Mouse (Mus musculus) spleen, postnatal 36 days (tissue): ENCODE results near the gene Cd8a.
"Not testable (repeated sequence)": the region's sequence is repeated elsewhere in the genome, so short reads cannot be mapped to it uniquely, and the experiment has no call there.

Source experiments
- DNase-seq, 2 experiments: peaks; one replicate each; pipeline ENCODE4 v3.0.0; 2022; ENCODE audit warnings: low spot score in 2 of 2, mixed read lengths in 1 of 2

Gene Cd8a

DNA sequence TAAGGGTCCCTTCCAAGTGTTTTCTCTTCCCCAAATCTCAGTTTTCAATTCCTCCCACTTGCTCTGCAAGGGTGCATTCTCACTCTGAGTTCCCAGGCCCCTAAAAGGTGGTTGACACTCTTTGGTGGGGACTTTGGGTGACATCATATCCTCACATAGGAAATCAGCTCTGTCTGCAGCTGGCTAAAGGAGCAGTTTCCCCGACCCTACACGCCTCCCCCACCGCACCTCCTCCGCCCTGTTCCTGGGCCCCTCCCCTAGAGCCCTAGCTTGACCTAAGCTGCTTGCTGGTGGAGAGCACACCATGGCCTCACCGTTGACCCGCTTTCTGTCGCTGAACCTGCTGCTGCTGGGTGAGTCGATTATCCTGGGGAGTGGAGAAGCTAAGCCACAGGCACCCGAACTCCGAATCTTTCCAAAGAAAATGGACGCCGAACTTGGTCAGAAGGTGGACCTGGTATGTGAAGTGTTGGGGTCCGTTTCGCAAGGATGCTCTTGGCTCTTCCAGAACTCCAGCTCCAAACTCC, at the start of gene Cd8a:
TSS of gene Cd8a (plus strand) at position 179 of the 527 bp plus-strand sequence.
- DNase-seq, result peak; percentile 16 to 30

DNA sequence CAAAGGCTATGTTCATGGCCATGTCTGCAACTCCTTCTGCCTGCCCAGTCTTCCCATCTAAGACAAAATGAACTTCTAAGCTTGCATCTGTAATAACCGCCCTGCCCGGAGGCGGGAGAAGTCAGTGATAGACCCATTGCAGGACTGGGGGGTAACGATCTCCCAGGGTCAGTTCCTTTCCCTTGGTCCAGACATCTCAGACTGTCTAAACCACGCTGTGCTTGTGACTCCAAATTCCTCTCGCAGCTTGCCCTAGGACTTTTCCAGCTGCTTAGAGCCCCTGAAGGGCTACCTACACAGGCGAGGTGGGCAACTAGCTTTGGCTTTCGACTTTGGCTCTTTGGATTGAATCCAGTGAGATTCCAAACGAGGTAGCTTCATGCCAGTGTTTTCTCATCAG, 48.4 kb upstream of the Cd8a start:
- no peak for DNase-seq

- no peak for DNase-seq
Measured at GRCm38 (mm10) chr6:71329881-71330280, 43.3 kb upstream of the Cd8a start.

DNA sequence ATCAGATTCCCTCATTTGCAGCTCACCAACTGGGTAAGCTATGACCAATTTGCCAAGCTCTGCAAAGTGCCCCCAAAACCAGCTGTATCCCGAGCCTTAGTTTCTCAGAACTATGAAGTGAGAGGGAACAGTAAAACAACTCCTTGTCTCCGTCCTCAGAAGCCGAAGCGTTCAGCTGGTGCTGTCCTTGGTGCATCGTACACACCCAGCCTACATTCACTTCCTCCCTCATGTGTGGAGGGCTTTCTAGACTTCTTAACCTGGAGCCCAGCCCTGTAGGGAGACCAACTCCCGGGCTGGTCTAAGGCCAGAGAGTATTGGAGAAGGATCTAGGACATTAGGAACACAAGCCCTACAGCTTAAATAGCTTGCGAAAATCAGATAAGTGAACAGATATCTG, 42.7 kb upstream of the Cd8a start:
- DNase-seq, result no peak

GRCm38 (mm10) chr6:71331491-71331890, 41.7 kb upstream of the Cd8a start:
- not testable (repeated sequence) for DNase-seq

DNA sequence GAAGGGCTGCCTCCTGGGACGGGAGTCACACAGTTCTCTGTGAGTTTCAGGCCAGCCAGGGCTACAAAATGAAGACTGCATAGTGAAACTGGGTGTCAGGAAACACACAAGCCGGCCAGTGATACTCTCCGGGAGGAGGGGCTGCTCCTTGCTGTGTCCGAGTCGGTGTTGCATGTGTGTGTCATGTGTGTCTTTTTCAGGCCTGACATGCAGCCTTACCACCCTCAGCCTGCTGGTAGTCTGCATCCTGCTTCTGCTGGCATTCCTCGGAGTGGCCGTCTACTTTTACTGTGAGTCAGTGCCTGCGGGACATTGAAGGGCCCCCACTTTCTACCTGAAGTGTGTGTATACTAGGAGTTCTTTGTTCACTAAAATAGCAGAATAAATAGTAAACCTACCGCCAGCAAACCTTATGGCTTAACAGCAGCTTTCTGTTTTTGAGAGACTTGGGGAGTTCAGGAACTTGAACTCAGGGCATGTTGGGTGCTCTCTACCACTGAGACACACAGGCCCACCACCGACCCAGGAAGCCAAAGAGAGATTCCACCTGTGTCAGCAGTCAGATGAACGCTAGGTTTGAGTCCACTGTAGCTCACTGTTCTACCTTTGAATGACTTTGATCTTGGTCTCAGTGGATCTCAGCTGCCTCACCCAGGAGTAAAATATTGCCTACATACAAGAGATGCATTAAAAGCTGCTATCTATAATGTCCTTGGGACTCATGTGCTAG, 40.8 kb upstream of the Cd8a start:
- no peak for DNase-seq

GRCm38 (mm10) chr6:71333031-71333430, 40.2 kb upstream of the Cd8a start:
- DNase-seq, result no peak

DNA sequence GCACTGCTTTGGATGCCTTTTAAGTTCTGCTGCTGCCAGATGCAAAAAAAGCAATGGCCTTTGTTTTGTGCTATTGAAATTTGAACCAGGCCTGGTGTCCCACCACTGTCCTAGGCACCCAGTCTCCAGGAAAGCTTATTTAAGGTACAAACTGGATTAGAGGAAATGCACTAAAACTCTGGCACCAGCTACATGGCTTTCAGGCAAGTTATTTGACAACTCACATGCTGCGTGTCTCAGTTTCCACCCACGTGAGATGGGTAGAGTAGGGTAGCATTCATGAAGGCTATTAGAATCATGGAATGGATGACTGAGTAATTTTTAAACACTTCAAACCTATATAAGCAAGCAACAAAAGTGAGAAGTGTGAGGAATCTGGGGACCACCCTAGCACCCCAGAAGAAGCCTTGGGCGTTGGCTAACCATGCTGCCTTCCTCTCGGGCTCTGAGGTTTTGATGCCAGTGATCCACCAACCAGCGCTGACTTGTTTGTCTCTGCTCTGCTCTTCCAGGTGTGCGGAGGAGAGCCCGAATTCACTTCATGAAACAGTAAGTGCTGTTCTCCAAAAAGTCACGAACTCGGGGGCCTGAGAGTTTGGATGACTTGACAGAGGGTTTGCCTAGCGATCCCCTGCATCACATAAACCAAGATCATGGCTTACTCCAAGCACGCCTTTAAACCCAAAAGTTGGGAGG, 39.5 kb upstream of the Cd8a start:
- no peak for DNase-seq

GRCm38 (mm10) chr6:71337666-71338065, 35.6 kb upstream of the Cd8a start:
- no peak for DNase-seq

DNA sequence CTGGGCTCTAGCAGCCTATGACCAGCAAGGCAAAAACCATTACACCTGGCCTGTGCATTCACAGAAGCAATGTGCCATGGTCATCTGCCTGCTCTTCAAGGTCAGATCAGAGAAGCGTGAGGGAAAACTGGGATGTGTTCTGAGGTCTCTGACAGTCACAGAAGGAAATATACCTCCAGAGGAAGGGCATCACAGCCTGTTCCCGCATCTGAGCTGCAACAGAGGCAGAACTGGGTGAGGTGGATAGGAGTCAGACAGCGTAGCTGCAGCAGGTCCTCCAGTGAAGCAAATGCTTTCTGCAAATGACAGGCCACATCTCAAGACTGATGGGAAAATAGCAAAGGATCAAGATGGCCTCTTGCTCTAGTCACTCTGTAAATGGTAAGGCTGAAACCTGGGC, 34.3 kb upstream of the Cd8a start:
- no peak for DNase-seq

DNA sequence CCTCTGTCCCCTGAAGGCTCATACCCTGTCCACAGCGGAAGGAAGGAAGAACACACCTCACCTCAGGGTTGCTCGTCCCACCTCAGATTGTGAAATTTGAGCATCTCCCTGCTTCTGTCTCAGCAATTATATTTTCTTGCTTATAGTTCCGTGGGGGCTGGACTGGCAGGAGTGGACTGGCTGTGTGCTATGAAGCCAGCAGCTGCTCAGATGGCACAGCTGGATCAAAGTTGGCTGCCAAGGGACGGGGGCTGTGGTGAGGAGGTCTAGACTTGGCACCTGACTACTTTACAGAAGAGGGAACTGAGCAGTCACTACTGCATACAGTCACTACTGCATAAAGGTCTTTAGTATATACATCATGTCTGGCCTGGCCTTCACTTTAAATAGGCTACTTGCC, 33.9 kb upstream of the Cd8a start:
- no peak for DNase-seq

GRCm38 (mm10) chr6:71341179-71341578, 32.0 kb upstream of the Cd8a start:
- peak in 1 of 2 experiments; percentile 30 for DNase-seq

- DNase-seq, result no peak
Measured at GRCm38 (mm10) chr6:71348006-71348405, 25.2 kb upstream of the Cd8a start.

DNA sequence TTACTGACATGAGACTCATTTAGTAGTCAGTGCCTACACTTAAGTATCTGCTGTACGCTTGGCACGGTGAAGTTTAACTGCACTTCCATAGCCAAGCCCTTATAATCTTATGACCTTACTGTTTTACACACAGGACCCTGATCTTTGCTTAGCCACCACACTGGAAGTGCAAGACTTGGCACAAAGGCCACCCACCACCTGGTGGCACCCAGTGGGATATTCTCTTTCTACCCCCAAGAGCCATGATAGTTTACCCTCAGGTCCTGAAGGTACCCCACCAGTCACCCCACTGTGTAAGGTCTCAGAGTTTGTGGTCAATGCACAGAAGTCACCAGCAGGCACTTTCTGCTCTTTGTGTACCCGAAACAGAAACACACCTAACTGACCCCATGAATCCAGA, 22.0 kb upstream of the Cd8a start:
- no peak for DNase-seq

DNA sequence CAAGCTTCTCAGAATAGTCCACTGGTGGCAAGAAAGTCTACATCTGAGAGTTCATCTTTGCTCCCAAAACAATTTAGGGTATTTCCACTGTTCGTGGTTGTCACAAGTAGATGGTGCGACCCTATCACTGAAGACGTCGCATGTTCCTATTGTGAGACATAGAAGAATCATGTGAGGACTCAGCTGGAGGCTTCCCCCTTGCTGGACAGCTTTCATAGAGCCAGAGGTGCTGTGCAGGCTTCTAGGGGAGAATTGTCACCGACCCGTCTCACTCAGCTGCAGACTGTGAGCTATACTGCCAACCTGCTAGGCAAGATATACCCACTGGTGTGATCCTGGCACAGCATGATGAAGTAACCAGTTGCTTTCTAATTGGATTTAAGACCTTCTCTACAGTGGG, 21.0 kb upstream of the Cd8a start:
- no peak for DNase-seq

DNA sequence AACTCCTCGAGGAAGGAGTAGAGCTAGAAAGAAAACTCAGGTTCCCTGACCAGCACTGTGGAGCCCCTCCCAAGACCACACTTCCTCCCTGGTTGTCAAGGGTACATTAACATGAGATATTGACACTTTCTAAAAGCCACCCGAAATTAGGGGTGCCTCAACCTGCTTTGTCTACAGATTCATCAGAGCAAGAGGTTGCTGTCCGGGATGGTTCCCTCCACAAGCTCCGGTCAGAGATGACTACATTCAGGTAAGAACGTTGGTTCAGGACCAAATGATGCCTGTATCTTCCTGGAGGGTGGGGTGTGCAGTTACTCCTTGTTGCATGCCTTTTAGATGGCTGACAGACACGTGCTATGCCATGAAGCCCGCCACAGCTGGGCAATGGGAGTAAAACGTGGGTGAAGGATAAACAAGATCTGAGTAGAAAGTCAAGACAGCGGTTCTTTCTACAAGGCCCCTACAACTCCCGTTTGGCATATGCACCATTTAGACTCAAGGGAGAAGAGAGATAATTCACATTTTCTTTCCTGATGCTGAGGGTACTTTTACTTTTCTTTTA, 20.3 kb upstream of the Cd8a start:
- no peak for DNase-seq

GRCm38 (mm10) chr6:71353722-71354121, 19.5 kb upstream of the Cd8a start:
- no peak for DNase-seq

- peak in 1 of 2 experiments; percentile 10 for DNase-seq
Measured at GRCm38 (mm10) chr6:71357493-71357892, 15.7 kb upstream of the Cd8a start.

GRCm38 (mm10) chr6:71360221-71360620, 13.0 kb upstream of the Cd8a start:
- DNase-seq, result no peak

DNA sequence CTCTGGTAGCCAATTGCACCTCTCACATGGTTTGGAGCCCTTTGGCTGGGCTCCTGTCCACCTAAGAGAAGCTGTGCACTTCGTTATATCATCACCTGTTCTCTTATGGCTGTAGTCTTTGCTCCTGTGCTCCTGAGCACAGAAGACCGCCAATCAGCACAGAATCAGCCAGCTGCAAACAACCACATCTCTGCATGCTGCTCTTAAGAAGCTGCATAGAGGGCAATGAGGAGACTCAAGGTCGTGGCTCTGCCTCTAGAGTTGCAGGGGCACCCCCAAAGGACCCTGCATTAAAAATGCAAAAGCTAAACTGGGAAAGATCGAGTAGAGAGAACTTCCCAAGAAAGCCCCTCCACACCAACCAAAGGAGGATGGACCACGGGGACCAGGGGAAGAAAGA, 12.5 kb upstream of the Cd8a start:
- DNase-seq, result no peak

DNA sequence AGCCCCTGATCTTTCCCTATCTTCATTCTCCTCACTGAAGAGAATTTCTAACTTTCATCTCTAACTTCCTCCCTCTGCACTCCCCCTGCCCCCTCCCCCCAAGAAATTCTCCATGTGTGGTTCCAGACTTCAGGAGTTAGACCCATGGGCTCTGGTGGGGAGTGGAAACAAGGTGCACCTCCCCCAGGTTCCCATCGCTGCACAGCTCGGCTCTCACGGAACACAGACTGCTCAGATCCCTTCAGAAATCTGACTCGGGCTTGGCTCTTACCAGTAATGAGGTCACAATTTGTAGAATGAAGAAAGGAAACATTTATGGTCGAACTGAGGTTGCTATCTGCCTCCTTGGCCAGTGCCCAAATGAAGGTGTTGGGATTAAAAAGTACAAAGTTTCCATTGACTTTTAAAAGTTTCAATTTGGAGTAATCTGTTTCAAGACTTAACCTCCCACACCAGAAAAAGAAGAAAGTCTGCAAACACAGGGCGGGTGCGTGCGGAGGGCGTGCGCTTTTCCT, 12.0 kb upstream of the Cd8a start:
- DNase-seq, result no peak

DNA sequence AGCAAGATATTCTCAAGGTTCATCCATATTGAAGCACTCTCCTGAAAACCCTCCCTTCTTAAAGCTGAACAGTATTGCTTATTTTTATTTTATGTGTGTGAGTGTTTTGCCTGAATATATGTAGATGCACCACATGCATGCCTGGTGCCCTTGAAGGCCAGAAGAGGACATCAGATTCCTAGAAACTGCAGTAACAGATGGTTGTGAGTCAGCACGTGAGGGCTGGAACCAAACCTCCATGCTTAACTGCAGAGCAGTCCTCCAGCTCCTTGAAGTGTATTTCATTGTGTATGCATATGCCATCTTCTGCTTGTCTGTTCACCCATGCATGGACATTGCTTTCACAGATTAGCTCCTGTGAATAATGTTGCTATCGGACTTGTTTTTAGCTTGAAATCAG, 9.2 kb upstream of the Cd8a start:
- no peak for DNase-seq

GRCm38 (mm10) chr6:71369416-71369815, 3.8 kb upstream of the Cd8a start:
- peak in 1 of 2 experiments; percentile 8 for DNase-seq
